Mouse (Mus musculus): ENCODE measurements around the gene Pnpla6. TPM values are rescaled to one million over a fixed set of nuclear protein-coding genes. Genes with fewer than 3 reads are reported as not detected.

The Pnpla6 gene
- polyA plus RNA-seq (2012; rRNA removed): 65.5 and 79.6 TPM in 2 replicates

GRCm38 (mm10) chr8:3515260-3515671 is at the start of gene Pnpla6:
TSS of gene Pnpla6 (plus strand) at chr8:3515384.
- peak; percentile 80 to 94 for DNase-seq (ENCODE audit: extremely low spot score in 1 of 2, low spot score in 1 of 2)

- peak; percentile 66 to 87 for DNase-seq (ENCODE audit: extremely low spot score in 1 of 2, low spot score in 1 of 2)
Measured at GRCm38 (mm10) chr8:3467006-3467885, 47.9 kb upstream of the Pnpla6 start, which contains the start of gene Pex11g. TSS of gene Pex11g (minus strand) at chr8:3467680.

DNA sequence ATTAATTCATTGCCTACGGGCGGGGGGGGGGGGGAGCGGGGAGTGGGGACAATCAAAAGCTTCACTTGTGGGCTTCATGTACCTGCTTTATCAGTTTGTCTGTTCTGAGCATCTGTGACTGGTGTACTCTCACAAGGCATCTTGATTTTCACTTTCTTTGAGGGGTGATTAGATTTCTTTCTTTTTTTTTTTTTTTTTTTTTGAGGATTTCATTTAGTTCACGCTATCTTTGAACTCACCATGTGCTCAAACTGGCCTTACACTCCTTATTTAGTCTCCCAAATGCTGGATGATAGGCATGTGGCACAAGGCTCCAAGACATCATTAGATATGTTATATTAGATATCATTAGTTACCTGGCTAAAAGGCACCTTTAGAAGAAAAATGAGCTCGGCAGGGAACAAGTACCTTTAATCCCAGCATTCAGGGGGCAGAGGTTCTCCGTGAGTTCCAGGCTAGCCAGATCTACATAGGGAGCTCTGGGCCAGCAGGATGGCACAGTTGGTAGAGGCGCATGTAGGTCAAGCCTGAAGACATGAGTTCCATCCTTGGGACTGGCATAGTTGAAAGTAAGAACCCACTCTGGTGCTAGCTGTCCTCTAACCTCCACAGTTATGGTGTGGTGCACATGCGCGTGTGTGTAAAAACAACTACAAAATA is 47.2 kb upstream of the Pnpla6 start:
- DNase-seq (ENCODE audit: extremely low spot score in 1 of 2, low spot score in 1 of 2): no peak

DNA sequence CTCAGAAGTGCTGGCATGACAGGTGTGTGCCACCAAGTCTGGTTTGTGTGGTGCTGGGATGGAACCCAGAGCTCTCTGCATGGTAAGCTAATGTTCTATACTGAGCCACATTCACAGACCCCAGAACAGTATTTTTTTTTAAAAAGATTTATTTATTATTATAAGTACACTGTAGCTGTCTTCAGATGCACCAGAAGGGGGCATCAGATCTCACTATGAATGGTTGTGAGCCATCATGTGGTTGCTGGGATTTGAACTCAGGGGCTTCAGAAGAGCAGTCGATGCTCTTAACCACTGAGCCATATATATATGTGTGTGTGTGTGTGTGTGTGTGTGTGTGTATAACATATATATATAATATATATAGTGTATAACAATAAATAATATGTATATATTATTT is 46.3 kb upstream of the Pnpla6 start:
- DNase-seq (ENCODE audit: extremely low spot score in 1 of 2, low spot score in 1 of 2): no peak

- DNase-seq (ENCODE audit: extremely low spot score in 1 of 2, low spot score in 1 of 2): no peak
Measured at GRCm38 (mm10) chr8:3470562-3470961, 44.6 kb upstream of the Pnpla6 start, which contains the start of gene Tex45. TSS of gene Tex45 (plus strand) at chr8:3470862.

GRCm38 (mm10) chr8:3475715-3476429 is 39.3 kb upstream of the Pnpla6 start:
- DNase-seq (ENCODE audit: extremely low spot score in 1 of 2, low spot score in 1 of 2): no peak

DNA sequence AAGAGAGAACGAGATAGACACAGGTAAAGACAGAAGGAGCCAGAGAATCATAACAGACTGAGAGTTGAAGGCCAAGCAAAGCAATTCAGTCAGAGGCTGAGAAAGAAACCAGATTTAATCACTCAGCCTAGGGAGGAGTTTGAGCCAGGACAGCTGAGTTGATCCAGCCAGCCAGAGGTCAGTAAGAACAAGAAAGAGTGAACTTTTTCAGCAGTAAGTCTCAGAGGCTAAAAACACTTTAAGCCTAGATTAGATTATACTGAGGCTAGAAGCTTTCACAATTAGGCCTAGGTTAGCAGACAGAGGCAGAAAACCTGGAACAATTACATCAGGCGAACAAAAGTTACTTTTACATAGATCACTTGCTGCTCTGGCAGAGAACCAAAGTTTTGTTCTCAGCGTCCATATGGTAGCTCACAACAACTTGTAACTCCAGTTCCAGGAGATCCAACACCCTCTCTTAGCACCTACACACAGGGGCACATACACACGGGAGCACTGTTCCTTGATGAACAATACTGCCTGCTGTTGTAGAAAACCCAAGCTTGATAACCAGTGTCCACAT is 34.9 kb upstream of the Pnpla6 start:
- DNase-seq (ENCODE audit: extremely low spot score in 1 of 2, low spot score in 1 of 2): no peak

- DNase-seq (ENCODE audit: extremely low spot score in 1 of 2, low spot score in 1 of 2): no peak
Measured at GRCm38 (mm10) chr8:3481605-3482004, 33.6 kb upstream of the Pnpla6 start.

GRCm38 (mm10) chr8:3482240-3482740 is 32.9 kb upstream of the Pnpla6 start:
- DNase-seq (ENCODE audit: extremely low spot score in 1 of 2, low spot score in 1 of 2): no peak

DNA sequence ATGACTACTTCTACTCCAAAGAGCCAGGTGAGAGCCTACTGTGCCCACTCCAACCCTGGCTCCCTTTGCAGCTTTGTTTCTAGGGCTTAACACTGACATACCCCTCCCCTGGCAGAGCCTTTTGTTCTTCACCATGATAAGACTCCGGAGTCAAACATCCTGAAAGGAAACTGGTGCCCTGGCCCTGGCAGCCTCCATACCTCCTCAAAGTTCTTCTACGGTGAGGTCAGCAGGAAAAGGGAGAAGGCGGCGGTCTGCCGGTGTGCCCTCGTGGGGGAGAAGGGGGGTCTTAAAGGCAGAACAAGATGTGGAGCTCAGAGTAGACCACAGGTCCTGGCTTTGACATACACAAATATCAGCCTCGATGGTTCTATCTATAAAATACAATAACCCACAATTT is 31.6 kb upstream of the Pnpla6 start:
- no peak for DNase-seq (ENCODE audit: extremely low spot score in 1 of 2, low spot score in 1 of 2)

GRCm38 (mm10) chr8:3485192-3485591 is 30.0 kb upstream of the Pnpla6 start:
- no peak for DNase-seq (ENCODE audit: extremely low spot score in 1 of 2, low spot score in 1 of 2)

GRCm38 (mm10) chr8:3492901-3493844 is 22.0 kb upstream of the Pnpla6 start, which contains the start of gene Zfp358:
TSS of gene Zfp358 (plus strand) at chr8:3493138.
- peak in 1 of 2 experiments; percentile 59 for DNase-seq (ENCODE audit: extremely low spot score in 1 of 2, low spot score in 1 of 2)

DNA sequence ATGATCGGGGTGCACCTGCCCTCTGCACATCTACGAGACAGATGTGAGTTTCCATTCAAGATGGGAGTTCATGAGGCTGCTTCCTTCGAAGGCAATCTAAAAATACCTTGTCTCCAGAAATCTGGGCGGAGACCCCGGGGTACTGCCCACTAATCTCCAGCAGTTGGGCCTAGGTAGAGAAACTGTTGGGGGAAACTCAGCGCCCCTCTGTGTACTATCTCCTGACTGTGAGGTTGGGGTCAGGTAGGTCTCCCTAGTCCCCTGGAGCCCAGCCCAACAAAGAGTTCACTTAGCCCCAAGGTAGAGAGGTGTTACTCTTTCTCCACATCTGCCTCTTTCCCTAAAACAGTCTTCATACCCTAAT is 21.4 kb upstream of the Pnpla6 start:
- no peak for DNase-seq (ENCODE audit: extremely low spot score in 1 of 2, low spot score in 1 of 2)

DNA sequence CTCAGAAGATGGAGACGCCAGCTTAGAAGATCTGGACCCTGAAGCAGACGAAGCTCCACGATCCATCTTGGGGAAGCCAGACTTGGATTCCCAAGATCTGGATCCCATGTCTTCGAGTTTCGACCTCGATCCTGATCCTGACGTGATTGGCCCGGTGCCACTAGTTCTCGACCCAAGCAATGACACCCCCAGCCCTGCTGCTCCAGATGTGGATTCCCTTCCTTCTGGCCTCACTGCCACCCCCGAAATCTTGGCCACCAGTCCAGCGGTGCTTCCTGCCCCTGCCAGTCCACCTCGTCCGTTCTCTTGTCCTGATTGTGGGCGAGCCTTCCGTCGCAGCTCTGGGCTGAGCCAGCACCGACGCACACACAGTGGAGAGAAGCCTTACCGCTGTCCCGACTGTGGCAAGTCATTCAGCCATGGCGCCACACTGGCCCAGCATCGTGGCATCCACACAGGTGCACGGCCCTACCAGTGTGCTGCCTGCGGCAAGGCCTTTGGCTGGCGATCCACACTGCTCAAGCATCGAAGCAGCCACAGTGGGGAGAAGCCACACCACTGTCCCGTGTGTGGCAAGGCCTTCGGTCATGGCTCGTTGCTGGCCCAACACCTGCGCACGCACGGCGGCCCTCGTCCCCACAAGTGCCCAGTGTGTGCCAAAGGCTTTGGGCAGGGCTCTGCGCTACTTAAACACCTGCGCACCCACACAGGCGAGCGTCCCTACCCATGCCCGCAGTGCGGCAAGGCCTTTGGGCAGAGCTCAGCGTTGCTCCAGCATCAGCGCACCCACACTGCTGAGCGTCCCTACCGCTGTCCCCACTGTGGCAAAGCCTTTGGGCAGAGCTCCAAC is 19.4 kb upstream of the Pnpla6 start:
- DNase-seq (ENCODE audit: extremely low spot score in 1 of 2, low spot score in 1 of 2): no peak

- no peak for DNase-seq (ENCODE audit: extremely low spot score in 1 of 2, low spot score in 1 of 2)
Measured at GRCm38 (mm10) chr8:3496428-3496748, 18.8 kb upstream of the Pnpla6 start.

DNA sequence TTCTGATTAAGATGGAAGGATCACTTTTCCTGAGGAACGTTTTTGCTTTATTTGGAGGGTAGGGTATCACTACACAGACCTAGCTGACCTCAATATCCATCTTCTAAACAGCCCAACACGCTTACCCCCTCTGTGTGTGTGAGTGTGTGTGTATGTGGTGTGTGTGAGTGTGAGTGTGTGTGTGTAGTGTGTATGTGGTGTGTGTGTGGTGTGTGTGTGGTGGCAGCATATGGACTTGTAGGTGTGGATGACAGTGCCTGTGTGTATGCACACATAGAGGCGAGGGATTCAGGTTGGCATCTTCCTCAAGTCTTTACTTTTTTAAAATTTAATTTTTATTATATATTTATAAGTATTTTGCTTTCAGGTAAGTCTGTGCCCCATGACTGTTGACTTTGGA is 16.6 kb upstream of the Pnpla6 start:
- no peak for DNase-seq (ENCODE audit: extremely low spot score in 1 of 2, low spot score in 1 of 2)

DNA sequence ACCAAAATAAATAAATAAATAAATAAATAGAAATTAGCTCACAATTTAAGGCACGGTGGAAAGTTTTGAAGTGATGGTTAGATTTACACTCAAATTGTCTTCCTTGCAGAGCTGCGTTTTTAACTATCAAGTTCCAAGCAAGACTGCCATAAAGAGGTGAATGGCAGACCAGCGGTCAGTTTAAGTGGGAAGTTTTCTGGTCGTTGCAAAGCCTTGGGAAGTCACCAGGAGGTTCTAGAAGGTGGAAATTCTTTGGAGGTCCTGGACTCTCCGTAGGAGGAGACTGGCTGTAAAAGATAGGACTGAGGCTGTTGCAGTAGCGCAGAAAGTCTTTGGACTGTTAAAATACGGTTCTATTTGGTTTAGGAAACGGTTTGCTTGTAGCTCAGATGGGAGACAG is 15.4 kb upstream of the Pnpla6 start:
- peak in 1 of 2 experiments; percentile 30 for DNase-seq (ENCODE audit: extremely low spot score in 1 of 2, low spot score in 1 of 2)

DNA sequence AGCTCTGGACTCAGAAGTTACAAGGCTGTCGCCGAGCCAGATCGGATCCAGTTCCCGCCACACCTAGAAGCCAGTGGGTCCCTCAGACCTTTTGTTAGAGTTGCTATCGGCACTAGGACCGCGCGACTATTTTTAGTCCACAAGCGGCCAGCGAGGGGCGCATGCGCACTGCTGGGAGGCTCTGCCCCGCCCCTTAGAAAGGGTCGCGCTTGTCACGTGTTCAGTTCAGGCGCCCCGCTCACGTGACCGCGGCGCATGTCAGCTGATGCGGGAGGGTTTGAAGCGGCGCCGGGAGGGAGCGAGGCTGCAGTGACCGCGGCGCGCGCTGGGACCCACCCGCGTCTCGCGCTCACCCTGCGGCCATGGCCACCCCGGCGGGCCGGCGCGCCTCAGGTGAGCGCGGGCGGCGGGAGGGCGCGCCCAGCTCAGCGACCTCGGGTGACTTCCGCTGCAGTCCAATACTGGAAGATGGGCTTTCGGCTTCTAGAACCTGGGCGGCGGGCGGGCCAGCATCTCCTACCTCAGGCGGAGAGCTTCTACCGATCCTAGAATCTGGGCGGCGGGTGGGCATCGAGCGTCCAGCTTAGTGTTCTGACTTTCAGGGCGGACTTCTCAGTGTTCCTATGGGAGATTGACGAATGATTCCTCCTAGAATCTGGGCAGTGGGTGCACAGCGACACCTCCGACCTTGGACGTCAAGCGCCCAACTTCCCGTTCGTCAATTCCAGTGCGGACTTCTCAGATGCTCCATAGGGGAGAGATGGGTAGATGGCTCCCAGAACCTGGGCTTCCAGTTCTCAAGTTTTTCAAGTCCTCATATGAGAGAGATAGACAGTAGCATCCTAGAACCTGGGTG is 14.7 kb upstream of the Pnpla6 start, which contains the start of gene Mcoln1:
Gene Mcoln1 (plus strand): TSS at position 223 of the 856 bp plus-strand sequence.
- peak; percentile 96 to 99 for DNase-seq (ENCODE audit: extremely low spot score in 1 of 2, low spot score in 1 of 2)

Measured in frontal cortex, adult 2 months (tissue).